Mouse (Mus musculus) myocyte (in vitro differentiated cells): ENCODE measurements around the gene Cnp.

Experiments used
- POLR2A ChIP-seq: IDR thresholded peaks from one replicate; pipeline ENCODE4 v1.6.1; 2011; ENCODE audit warnings: low read depth, mild to moderate bottlenecking, control low read depth, moderate library complexity; ENCODE audit not compliant: insufficient read length
- USF1 ChIP-seq: IDR thresholded peaks from one replicate; pipeline ENCODE4 v1.6.1; 2011; ENCODE audit warnings: low read depth, mild to moderate bottlenecking, control low read depth, moderate library complexity

- TF ChIP-seq POLR2A (no peak), USF1 (no peak)
Measured at GRCm38 (mm10) chr11:100617480-100617879, 42.8 kb downstream of the Cnp start.
